Mouse (Mus musculus) small intestine, adult 10 weeks (tissue): ENCODE data around the gene Ttc26. TPM values are rescaled to one million over a fixed set of nuclear protein-coding genes. Genes with fewer than 3 reads are reported as not detected.

Source experiments
- polyA plus RNA-seq: library from polyadenylated mRNA; stranded (reverse); fragments of 350-450 nt; fragmentation: Illumina TruSeq; extraction: RNeasy Lipid Tissue Mini Kit (QIAGEN cat#74804); gene quantifications from one replicate; pipeline ENCODE4 v1.2.3, GENCODE M21; 2014; ENCODE audit warnings: low replicate concordance

The Ttc26 gene
- 1.4 TPM for polyA plus RNA-seq

DNA sequence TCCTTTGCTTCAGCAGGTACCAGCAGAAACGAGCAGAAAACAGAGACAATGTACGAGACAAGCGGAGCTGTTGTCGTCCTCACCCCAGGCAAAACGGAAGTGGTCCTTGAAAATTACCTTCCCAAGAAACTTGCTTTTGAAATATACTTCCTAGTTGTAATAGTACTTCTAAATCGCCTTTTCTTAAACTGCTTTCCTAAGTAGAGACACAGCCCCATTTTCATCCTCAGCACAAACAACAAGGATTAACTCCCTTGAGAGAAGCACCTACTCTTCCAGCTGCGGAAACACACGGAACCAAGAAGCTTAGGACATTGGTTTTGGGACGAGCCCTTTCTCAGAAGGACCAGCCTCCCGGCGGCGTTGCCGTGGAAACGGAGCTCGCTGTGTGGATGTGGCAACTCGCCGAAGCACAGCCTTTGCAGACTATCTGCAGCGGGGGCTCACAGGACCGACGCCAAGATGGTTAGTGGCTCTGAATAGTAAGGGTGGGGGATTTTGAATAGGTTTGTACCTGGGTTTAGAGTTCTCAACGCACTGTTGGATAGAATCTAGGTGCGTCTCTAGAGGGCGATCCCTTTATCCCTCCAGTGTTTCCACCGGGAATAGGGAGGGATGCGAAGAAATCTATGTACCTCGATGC is at the start of gene Ttc26:
Gene Ttc26, plus strand, starts transcription at position 341 of the 643 bp plus-strand sequence.

DNA sequence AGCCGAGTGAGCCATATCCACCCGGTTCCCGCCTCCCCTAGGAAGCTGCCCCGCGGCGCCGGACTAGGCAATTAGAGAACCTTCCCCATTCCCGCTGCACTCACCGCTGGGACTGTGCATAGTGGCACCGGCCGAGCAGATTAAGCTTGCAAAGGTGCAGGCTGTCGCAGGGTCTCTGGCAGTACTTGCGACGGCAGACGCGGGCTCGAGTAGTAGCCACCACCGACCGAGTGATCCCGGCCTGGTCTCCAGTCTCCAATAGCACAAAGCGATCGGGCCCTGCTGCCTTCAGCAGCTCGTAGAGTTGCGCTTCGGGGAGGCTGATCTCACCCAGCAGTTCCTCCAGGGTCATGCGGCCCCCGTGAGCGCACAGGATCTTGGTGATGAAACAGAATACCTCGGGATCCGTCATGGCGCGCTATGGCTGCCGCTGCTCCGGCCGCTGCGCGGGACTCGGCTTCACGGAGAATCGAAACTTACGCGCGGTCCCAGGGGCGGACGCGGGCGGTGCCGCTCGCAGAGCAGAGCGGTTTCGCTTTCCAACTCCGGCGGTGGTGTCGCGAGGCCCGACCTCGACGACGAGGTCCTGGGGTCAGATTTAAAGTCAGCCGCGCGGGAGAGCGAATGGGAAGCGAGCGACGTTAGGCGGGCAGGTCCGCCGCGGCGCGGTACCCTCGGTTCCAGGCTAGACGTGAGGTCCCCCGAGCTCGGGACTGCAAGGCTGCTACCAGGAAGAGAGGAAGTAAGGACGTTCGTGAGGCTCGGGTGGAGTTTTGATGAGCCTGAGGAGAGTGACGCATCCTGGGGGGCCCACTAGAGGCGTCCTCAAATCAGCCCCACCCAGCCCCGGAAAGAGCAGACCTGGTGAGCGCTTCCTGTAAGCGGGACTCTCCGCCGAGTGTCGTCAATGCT is 27.2 kb upstream of the Ttc26 start, which contains the start of gene Zc3hav1:
Gene Zc3hav1, minus strand, starts transcription at position 793 of the 912 bp plus-strand sequence.

DNA sequence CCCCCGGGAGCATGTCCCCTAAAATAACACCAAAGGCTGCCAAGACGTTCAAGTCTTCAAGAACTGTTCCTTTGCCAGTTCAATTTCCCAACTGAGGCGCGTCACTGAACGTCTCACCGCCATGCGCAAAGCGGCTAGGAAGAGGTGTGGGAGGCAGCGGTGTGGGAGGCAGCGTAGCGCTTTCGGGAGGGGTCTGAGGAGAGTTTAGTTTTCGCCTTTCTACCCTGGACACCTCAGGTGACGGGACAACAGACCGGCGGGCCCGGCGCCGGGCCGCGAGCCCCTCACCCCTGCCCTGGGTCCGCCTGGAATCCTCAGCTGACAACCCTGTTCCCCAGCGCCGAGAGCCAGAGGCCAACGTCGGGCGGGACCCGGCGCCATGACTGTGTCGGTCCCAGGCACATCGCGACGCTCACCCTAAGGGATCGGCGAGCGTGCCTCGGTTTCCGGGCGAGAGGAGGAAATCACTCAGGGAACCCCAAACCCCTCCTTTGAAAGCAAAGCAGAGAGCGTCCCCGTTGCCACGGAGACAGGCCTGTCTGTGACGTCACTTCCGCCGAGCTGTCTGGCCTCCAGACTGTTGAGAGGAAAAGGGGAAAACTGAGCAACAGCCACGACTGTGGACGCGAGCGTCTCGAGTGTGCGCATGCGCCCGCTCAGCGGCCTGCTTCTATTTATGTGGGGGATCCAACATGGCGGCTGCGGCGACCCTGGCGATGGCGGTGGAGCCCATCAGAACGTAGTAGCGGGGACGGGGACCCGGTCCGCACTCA is 52.2 kb downstream of the Ttc26 start, which contains the start of gene Ubn2:
Gene Ubn2, plus strand, starts transcription at position 690 of the 773 bp plus-strand sequence.

Other genes with a start within 250 kb of the Ttc26 start
- gene D630045J12Rik, start 127.5 kb upstream of the Ttc26 start, polyA plus RNA-seq = 0.11 TPM
- 1.7 TPM for gene Zc3hav1l, start 82.2 kb upstream of the Ttc26 start, polyA plus RNA-seq
- 106 TPM for gene Zc3hav1, start 26.9 kb upstream of the Ttc26 start, polyA plus RNA-seq
- gene Ubn2, start 52.5 kb downstream of the Ttc26 start, polyA plus RNA-seq = 33.3 TPM
- gene Fmc1, start 152.0 kb downstream of the Ttc26 start, polyA plus RNA-seq = not detected
- gene Luc7l2, start 169.9 kb downstream of the Ttc26 start, polyA plus RNA-seq = 413 TPM